Mouse (Mus musculus): ENCODE results near the gene Gm11437.

DNA sequence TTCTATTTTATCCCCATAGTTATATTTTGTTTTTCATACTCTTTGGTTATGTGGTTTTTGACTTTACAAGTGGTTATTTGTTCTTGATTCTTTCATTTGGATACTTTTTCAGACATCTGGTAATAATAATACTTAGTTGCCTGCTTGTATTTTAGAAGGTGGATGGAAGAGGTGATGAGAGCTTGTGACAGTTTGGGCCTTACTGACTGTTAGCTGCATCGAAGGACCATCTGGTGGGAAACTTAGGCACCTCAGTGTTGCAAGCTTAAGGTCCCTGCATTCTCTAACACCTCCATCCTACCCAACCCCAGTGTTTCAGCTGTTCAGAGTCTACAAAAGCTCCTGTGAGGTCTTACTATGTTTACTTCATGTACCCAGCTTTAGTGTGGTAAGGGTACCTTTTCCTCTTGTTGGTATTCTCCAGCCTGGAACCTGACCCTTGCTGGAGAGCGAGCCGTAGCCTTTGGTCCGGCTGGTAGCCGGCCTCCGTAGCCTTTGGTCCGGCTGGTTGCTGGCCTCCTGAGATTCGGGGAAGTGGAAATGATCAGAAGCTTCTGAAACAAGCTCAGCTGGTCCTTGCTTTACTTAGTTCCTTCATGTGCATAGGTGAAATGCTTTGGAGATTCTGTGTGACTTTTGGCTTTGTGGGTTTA, 23.4 kb upstream of the Gm11437 start:
- TF ChIP-seq CTCF (IDR thresholded peaks at IDR 0.05; ENCODE audit: insufficient read depth, low read length) (no peak), POLR2A (IDR thresholded peaks at IDR 0.05; ENCODE audit: borderline replicate concordance, extremely low read depth, low read depth, low read length) (no peak)
